Mouse (Mus musculus) ZHBTc4 (cell line): ENCODE data around the gene Acr.
A peak's percentile ranks its signal among the peaks of the same experiment; 100 is the strongest.

Experiments
- DNase-seq: peaks from one replicate; pipeline ENCODE4 v3.0.0-alpha.2; 2011; ENCODE audit warnings: low read depth, low spot score

Gene Acr

GRCm38 (mm10) chr15:89622312-89622958 is 54.3 kb downstream of the Acr start:
- peak; percentile 73 for DNase-seq

- no peak for DNase-seq
Measured at GRCm38 (mm10) chr15:89622959-89623625, 55.0 kb downstream of the Acr start.

DNA sequence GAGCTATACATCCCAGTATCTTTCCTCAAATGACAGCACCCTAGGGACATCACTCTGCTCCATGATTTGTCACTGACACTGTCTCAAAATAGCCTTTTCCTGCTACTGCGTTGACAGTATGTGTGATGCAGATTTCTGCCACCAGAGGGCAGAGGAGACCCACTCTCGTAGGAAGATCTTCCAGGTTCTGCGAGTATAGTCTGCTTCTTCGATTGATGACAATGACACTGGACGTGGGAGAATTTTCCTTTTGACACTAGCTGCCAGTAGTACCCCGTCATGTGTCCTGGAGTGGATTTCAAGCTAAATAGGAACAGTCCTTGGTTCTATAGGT is 55.5 kb downstream of the Acr start:
- peak; percentile 83 for DNase-seq
